Mouse (Mus musculus): ENCODE results near the gene Olfr547. TPM values are rescaled to one million over a fixed set of nuclear protein-coding genes. Genes with fewer than 3 reads are reported as not detected.

The Olfr547 gene
- polyA plus RNA-seq, 1 experiment = not detected

- Histone ChIP-seq H3K4me3 (replicated peaks; ENCODE audit: extremely low read depth, low read depth, low read length) (peak within 1 kb of the TSS; percentile 72), H3K4me1 (ENCODE audit: control insufficient read depth, insufficient read depth, low read length) (no peaks in the 10 kb centered on the region)
- TF ChIP-seq CTCF (IDR thresholded peaks at IDR 0.05; ENCODE audit: insufficient read depth, low read length) (no peak), POLR2A (IDR thresholded peaks at IDR 0.05; ENCODE audit: borderline replicate concordance, extremely low read depth, low read depth, low read length) (peak; percentile 63; the same call in 1 of the 2 replicates)
- peak; percentile 87 for DNase-seq
- 8% methylated on average over 10 of the region's 10 CpGs for WGBS
Measured at GRCm38 (mm10) chr7:102564999-102565997, 30.7 kb downstream of the Olfr547 start, which contains the start of gene Trim21. Gene Trim21, minus strand, starts transcription at chr7:102565486.

DNA sequence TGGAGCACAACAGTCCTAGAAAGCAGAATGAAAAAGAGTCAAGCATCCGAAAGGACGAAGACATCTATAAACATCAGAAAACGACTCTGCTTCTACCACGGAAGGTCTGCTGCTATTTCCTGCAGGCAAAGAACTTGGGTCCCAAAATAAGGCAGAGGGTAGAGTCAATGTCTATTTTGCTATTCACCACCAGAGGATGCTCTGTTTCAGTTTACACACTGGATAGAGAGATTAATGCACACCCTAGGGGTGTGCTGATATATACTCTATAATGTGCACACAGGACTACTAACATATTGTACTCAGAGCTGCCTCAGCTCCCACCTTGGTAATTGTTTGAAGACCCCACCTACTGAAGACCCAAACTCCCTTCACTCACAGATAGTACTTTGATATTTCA is 31.7 kb downstream of the Olfr547 start:
- no peak for DNase-seq
- Histone ChIP-seq H3K4me3 (replicated peaks; ENCODE audit: extremely low read depth, low read depth, low read length) (no peak overlapping the region), H3K4me1 (ENCODE audit: control insufficient read depth, insufficient read depth, low read length) (no peaks in the 10 kb centered on the region)
- WGBS = 71% methylated on average over 4 of the region's 4 CpGs
- TF ChIP-seq POLR2A (IDR thresholded peaks at IDR 0.05; ENCODE audit: borderline replicate concordance, extremely low read depth, low read depth, low read length) = no peak
- TF ChIP-seq CTCF (IDR thresholded peaks at IDR 0.05; ENCODE audit: insufficient read depth, low read length) = no peak

DNA sequence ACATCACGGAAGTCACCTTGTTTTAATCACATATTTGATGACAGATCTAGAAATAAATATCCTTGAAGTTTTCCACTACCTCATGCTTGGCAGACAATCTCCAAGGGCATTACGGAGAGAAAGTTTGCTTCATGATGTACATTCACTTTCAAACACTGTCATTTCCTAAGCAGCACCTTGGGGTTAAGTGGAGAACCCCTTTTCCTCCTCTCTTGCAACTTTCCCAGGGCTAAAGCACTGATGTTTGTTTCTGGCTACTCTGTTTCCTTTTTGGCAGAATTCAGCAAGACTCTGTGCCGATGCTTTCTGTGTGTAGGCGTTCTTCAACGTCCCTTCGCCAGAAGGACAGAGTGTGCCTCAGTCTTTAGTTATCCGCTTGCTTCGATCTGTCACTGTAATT is 36.6 kb downstream of the Olfr547 start, which contains the start of gene Olfr550:
Olfr550 (plus strand) TSS at position 301 of the 400 bp plus-strand sequence.
- WGBS = 76% methylated on average over 8 of the region's 8 CpGs
- H3K4me3 ChIP-seq (replicated peaks; ENCODE audit: extremely low read depth, low read depth, low read length) = peak within 1 kb of the TSS; percentile 17
- no peak for DNase-seq
- TF ChIP-seq POLR2A (IDR thresholded peaks at IDR 0.05; ENCODE audit: borderline replicate concordance, extremely low read depth, low read depth, low read length) (no peak), CTCF (IDR thresholded peaks at IDR 0.05; ENCODE audit: insufficient read depth, low read length) (no peak)
- H3K4me1 ChIP-seq (ENCODE audit: control insufficient read depth, insufficient read depth, low read length) = no peaks in the 10 kb centered on the region

DNA sequence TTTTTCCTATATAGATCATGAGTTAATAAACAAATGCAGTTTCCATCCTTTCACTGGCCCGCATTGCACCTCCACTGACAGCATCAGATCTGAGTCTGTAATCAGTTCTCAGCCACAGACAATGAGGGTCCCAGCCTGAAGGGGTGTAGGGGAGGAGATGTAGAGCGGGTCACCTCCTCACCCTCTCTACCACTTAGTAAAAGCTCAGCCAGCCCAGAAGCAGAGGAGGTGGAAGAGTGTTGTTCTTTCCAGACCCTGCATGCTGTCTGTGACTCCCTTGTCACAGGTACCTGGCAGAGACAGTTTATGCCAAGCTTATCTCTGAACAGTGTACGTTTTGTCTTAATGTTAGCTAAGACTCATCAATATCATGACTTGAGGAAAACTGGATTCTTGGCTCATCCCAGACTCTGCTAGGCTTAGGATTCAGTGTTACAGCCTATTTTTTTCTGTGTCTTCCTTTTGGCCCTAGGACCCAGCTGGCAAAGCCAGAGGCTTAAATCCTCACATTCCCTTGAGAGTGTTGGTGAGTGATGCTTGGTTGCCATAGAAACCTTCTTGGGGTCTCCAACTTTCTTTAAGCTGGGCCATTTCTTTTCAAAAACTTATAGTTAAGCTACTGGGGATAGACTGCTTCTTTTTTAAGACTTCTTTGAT is 38.8 kb downstream of the Olfr547 start:
- WGBS = 63% methylated on average over 3 of the region's 3 CpGs
- no peak overlapping the region for H3K4me3 ChIP-seq (replicated peaks; ENCODE audit: extremely low read depth, low read depth, low read length)
- TF ChIP-seq POLR2A (IDR thresholded peaks at IDR 0.05; ENCODE audit: borderline replicate concordance, extremely low read depth, low read depth, low read length) (no peak), CTCF (IDR thresholded peaks at IDR 0.05; ENCODE audit: insufficient read depth, low read length) (no peak)
- no peak for DNase-seq
- no peaks in the 10 kb centered on the region for H3K4me1 ChIP-seq (ENCODE audit: control insufficient read depth, insufficient read depth, low read length)

GRCm38 (mm10) chr7:102575998-102576397 is 41.4 kb downstream of the Olfr547 start:
- H3K4me1 ChIP-seq (ENCODE audit: control insufficient read depth, insufficient read depth, low read length) = no peaks in the 10 kb centered on the region
- no peak for DNase-seq
- H3K4me3 ChIP-seq (replicated peaks; ENCODE audit: extremely low read depth, low read depth, low read length) = no peak overlapping the region
- no peak for TF ChIP-seq POLR2A (IDR thresholded peaks at IDR 0.05; ENCODE audit: borderline replicate concordance, extremely low read depth, low read depth, low read length)
- 54% methylated on average over 6 of the region's 6 CpGs for WGBS

Other genes with a start within 250 kb of the Olfr547 start
- 5.9 and 7.2 TPM in 2 replicates for gene Rrm1, start 93.1 kb upstream of the Olfr547 start, polyA plus RNA-seq (2012; rRNA removed)
- gene Olfr543, start 53.1 kb upstream of the Olfr547 start, polyA plus RNA-seq (2012; rRNA removed) = not detected in 2 replicates
- gene Olfr544, start 46.4 kb upstream of the Olfr547 start, polyA plus RNA-seq (2012; rRNA removed) = not detected in 2 replicates
- not detected in 2 replicates for gene Olfr545, start 35.2 kb upstream of the Olfr547 start, polyA plus RNA-seq (2012; rRNA removed)
- gene Olfr548-ps1, start 6.1 kb downstream of the Olfr547 start, polyA plus RNA-seq (2012; rRNA removed) = not detected in 2 replicates
- not detected in 2 replicates for gene Olfr549, start 15.1 kb downstream of the Olfr547 start, polyA plus RNA-seq (2012; rRNA removed)
- 6.1 and 9.7 TPM in 2 replicates for gene Trim21, start 30.7 kb downstream of the Olfr547 start, polyA plus RNA-seq (2012; rRNA removed)
- gene Olfr550, start 36.7 kb downstream of the Olfr547 start, polyA plus RNA-seq (2012; rRNA removed) = 8.4 and 9.4 TPM in 2 replicates
- not detected in 2 replicates for gene Olfr551, start 57.1 kb downstream of the Olfr547 start, polyA plus RNA-seq (2012; rRNA removed)
- 0.13 and 0.16 TPM in 2 replicates for gene Olfr552, start 63.0 kb downstream of the Olfr547 start, polyA plus RNA-seq (2012; rRNA removed)
- not detected in 2 replicates for gene Olfr553, start 83.5 kb downstream of the Olfr547 start, polyA plus RNA-seq (2012; rRNA removed)
- not detected in 2 replicates for gene Olfr554, start 103.7 kb downstream of the Olfr547 start, polyA plus RNA-seq (2012; rRNA removed)
- not detected in 2 replicates for gene Olfr555, start 124.1 kb downstream of the Olfr547 start, polyA plus RNA-seq (2012; rRNA removed)
- gene Olfr556, start 130.2 kb downstream of the Olfr547 start, polyA plus RNA-seq (2012; rRNA removed) = 0.12 and 0.19 TPM in 2 replicates
- gene Trim68, start 152.6 kb downstream of the Olfr547 start, polyA plus RNA-seq (2012; rRNA removed) = 16.7 and 23.7 TPM in 2 replicates
- 0.26 TPM in 1 of 2 replicates, not detected in the other for gene Olfr557, start 161.2 kb downstream of the Olfr547 start, polyA plus RNA-seq (2012; rRNA removed)
- gene Olfr558, start 167.5 kb downstream of the Olfr547 start, polyA plus RNA-seq (2012; rRNA removed) = 0.17 and 0.37 TPM in 2 replicates
- not detected in 2 replicates for gene Olfr33, start 184.3 kb downstream of the Olfr547 start, polyA plus RNA-seq (2012; rRNA removed)
- not detected in 2 replicates for gene Olfr559, start 192.7 kb downstream of the Olfr547 start, polyA plus RNA-seq (2012; rRNA removed)
- gene Olfr560, start 224.6 kb downstream of the Olfr547 start, polyA plus RNA-seq (2012; rRNA removed) = not detected in 2 replicates
- 0.53 and 1.7 TPM in 2 replicates for gene Olfr78, start 224.7 kb downstream of the Olfr547 start, polyA plus RNA-seq (2012; rRNA removed)
- 0.10 TPM in 1 of 2 replicates, not detected in the other for gene Olfr561, start 236.5 kb downstream of the Olfr547 start, polyA plus RNA-seq (2012; rRNA removed)

Measured in lung, adult 2 months (tissue).